Mouse (Mus musculus) bone marrow macrophage, adult 2 months (primary cell): ENCODE measurements around the gene Atl2.

Experiments
- CTCF ChIP-seq: IDR thresholded peaks from 2 replicates; pipeline ENCODE4 v1.5.1; 2012; ENCODE audit warnings: low read depth, mild to moderate bottlenecking, low read length, moderate library complexity
- POLR2A ChIP-seq: IDR thresholded peaks from 2 replicates; pipeline ENCODE4 v1.6.1; 2012; ENCODE audit warnings: mild to moderate bottlenecking, low read depth, low read length, borderline replicate concordance

GRCm38 (mm10) chr17:79824406-79824805 is 71.5 kb downstream of the Atl2 start:
- TF ChIP-seq POLR2A (no peak), CTCF (no peak)
